Mouse (Mus musculus) thymus, adult 2 months (tissue): ENCODE results near the gene Dnajb2.

ENCODE experiments used
- CTCF ChIP-seq: fragments of 200-500 bp; IDR thresholded peaks from 2 replicates; pipeline ENCODE4 v1.5.1; 2012; ENCODE audit warnings: mild to moderate bottlenecking, control low read depth, low read length, moderate library complexity, borderline replicate concordance; ENCODE audit not compliant: control insufficient read depth, poor library complexity, insufficient read depth; ENCODE audit errors: extremely low read depth
- POLR2A ChIP-seq: fragments of 200-500 bp; IDR thresholded peaks from 2 replicates; pipeline ENCODE4 v1.6.1; 2012; ENCODE audit warnings: mild to moderate bottlenecking, low read length, control low read depth, moderate library complexity; ENCODE audit not compliant: control insufficient read depth, poor library complexity, insufficient read depth; ENCODE audit errors: extremely low read depth

DNA sequence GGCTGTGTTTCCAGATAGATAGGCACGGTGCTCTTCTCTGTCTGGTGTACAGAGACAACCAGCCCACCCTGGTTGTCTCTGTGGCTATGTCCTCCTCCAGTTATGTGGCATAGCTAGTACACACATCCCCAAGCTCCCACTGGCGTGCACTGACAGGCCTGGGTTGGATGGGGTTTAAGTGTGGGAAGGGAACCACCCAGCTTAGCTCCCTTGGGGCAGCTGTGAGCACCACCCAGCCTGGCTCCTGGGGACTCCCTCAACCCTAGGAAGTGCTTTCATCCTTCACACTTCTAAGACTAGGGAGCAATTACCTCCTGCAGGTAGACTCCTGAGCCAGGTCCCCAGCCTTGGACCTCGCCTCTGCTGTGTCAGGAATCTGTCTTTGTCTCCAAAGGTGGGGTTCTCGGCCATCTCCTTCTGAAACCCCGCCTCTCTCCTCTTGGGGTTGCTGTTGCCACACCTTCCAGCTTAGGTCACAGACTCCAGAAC lies 4.5 kb upstream of the Dnajb2 start, which contains the start of gene A630095N17Rik:
- TF ChIP-seq CTCF: no peak
- TF ChIP-seq POLR2A: no peak
